Mouse (Mus musculus) cerebellum, adult 9-11 months (tissue): ENCODE measurements at regions not wholly inside any gene's neighbourhood (a gene's known extent, or its start where the extent isn't known, plus 50 kb on each side); places are given as distances from the start of the nearest gene placed in this dataset.

Experiments used
- DNase-seq: peaks from one replicate; pipeline ENCODE4 v3.0.0; 2022

DNA sequence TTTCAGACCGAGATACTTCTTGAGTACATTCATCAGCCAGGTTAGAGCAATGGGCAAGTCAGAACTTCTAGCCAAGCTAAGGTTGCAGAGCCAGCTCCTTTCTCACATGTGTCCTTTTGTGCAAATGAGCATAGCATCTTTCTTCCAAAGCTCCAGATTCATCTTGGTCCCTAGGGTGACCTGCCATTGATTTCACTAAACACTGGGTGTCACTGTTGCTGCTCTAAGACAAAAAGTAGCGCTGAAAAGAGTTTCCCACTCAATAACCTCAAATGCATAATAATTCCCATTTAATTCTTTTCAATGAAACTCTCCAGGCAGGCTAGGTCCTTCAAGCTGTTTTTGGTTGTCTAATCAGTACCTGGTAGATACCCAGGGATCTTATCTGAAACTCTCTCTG, 688.6 kb upstream of the BB014433 start:
- DNase-seq: no peak

DNA sequence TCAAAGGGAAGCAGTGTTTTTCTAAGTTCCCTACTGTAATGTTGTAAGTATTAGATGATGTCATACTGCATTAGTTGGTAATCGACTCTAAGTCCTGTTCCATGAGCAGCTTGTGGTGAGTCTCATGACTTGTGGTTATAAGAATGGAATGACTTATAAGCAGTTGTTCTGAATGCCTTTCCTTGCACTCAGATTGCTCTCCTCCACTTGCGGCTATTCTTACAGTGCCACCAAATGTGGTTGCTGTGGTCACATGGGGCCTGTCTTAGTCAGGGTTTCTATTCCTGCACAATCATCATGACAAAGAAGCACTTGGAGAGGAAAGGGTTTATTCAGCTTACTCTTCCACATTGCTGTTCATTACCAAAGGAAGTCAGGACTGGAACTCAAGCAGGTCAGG, 685.4 kb upstream of the BB014433 start:
- DNase-seq: no peak

DNA sequence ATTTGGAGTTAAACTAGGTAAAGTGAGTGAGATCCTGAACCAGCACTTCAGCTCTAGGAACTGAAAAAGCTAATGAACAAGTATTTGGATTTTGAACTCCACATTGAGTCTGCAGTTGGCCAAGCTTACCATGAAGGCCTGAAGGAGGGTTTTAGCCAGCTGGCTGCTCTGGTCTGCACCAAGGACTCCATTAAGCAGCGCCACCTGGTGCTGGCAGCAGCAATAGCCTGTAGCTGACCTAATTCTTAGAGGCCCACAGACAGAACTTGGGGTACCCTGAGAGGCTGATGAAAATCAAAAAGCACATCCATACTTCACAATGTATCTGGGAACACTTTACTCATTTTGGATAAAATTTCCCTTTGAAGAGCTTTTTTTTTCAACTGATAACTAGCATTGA, 683.2 kb upstream of the BB014433 start:
- DNase-seq: peak; percentile 40

DNA sequence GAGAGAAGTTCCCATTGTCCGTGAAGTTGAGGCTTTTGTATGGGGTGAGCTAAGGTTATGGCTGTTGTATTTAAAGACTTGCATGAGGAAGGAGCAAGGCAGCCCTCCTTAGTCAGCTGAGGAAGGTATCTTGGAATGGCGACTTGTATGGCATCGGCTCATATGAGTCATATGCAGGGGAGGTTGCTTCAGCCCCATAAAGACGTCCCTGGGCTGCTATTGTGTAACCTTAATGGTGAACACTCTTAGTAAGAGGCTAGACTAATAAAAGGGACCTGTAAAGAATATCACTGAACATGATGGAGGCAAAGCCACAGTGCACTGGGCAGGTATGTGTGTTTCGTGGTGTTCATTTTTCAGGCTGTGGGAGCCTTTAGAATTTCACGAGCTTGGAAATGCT, 680.4 kb upstream of the BB014433 start:
- DNase-seq: no peak
